Mouse (Mus musculus) neutrophil, adult 5-6 weeks (primary cell): ENCODE data around the gene Nxpe5. TPM values are rescaled to one million over a fixed set of nuclear protein-coding genes. Genes with fewer than 3 reads are reported as not detected.

Experiments
- ATAC-seq: fragments of 151-379, 151-347 bp; 2 replicates; pipeline ENCODE4 v1.8.0; 2017; ENCODE audit warnings: mild to moderate bottlenecking, moderate TSS enrichment; ENCODE audit not compliant: insufficient number of reproducible peaks, poor library complexity, low FRiP score, severe bottlenecking; ENCODE audit errors: extremely low read depth
- total RNA-seq: library from RNA; stranded (forward); fragments of 200-1000 nt; gene quantifications from 2 replicates; pipeline ENCODE4 v1.2.3, GENCODE M21; 2017

Nxpe5 gene
- total RNA-seq, 1 experiment from 2014 or later = not detected

DNA sequence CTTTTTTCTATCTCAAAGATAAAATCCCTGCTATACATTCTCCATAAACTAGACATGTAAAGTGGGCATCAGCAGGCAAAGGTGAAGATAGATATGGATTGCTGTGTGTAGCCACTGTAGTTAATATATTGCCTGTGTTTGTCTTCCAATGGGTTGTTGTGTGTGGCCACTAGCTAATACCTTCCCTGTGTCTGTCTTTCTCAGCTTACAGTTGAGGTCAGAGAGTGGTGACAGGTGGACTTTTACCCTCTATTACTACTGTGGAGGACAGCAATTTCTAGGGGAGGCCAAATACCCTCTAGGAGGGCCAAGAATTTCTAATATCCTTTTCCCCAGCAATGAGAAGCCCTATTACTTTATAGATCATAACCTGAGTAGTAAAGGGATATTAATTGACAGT, 8.5 kb downstream of the Nxpe5 start:
- ATAC-seq = no peak

DNA sequence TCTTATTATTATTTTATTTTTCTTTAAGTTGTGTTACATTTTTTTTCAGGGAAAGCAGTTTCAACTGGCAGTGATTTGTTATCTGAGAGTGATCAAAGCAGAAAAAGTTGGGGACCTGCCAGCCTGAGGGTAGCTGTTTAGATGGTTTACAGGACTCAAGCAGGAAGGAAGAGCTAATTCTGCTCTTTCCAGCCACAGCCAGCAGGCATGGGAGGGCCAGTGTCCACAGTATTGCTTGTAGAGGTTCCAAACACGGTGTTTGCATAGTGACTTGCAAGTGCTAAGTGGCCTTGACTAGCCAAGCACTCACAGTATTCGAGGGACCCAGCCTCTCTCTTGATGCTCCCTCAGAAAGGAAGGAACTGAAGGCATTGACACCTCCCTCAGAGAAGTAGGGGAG, 15.8 kb downstream of the Nxpe5 start:
- ATAC-seq = no peak

DNA sequence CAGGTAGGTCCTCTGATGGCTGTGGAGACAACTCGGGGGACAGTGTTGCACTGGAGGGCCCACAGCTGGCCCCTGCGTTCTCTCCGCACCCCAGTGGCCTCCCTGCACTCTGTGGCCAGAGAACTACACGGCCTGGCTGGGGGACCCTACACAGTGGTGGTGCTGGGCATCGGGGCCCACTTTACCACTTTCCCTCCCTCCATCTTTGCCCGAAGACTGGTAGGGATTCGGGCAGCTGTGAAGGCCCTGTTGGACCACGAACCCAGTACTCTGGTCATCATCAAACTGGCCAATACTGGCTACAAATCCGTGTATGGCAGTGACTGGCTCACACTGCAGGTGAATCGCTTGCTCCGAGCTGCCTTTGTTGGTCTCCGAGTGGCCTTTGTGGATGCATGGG, 25.4 kb downstream of the Nxpe5 start:
- ATAC-seq = no peak

DNA sequence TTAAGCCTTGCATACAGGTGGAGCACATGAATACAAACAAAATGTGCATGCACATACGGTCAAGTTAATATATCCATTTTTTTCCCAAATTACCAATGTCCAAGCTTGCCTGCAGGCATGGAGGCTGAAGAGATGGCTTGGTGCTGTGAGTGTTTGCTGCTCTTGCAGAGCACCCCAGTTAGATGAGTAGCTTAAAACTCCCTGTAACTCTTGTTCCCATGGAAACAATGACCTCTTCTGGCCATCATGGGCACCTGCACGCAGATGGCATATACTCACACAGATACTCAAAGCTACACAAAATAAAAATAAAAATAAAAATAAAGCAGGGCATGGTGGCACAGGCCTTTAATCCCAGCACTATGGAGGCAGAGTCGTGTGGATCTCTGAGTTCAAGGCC, 27.4 kb downstream of the Nxpe5 start:
- ATAC-seq = no peak

DNA sequence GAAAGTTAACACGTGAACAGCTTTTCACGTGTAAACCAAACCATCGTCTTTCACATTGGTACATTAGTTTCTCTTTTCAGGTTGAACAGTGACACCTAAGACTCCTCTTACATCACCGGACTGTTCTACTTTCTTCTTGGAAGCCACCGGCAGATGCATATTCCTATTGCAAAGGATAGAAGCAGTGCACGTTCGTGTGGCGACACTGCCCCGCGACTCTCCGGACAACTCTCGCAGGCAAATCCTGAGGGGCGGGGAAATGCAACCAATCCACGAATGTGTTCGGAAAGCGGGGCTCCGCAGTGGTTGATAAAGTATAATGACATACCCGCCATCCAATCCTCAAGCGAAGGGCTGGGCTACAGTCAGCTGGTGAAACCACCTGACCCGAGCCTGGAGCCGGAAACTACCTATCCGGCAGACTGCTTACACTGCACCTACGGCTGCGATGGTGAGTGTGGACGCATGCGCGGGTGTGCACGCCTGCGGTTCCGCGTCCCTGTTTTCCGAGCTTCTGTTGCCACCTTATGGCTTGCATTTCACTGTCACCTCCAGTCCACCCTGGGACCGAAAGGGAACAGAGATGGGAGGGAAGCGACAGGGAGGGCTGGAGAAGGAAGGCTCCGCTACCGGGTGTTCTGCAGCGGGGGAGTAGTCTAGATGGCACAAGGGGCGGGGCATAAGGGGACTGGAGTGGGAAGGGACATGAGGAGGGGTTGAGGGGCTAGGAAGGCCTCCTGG, 29.8 kb downstream of the Nxpe5 start, which contains the start of gene Lamtor4:
TSS of gene Lamtor4 (plus strand) at position 130 of the 741 bp plus-strand sequence.
- ATAC-seq = peak; percentile 94

DNA sequence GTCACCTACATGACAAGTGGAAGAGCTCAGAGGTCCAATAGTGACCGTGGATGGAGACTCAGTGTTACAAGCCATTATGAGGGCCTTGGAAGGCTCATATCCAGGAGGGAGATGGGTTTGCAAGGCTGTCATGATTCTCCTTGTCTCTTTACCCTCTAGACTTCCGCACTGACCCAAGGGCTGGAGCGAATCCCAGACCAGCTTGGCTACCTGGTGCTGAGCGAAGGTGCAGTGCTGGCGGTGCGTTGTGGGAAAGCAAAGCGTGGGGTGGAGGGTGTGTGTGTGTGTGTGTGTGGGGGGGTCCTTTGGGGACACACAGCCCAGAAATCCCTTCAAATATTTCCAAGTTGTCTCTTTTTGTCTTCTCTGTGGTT, 30.4 kb downstream of the Nxpe5 start:
- ATAC-seq = no peak

DNA sequence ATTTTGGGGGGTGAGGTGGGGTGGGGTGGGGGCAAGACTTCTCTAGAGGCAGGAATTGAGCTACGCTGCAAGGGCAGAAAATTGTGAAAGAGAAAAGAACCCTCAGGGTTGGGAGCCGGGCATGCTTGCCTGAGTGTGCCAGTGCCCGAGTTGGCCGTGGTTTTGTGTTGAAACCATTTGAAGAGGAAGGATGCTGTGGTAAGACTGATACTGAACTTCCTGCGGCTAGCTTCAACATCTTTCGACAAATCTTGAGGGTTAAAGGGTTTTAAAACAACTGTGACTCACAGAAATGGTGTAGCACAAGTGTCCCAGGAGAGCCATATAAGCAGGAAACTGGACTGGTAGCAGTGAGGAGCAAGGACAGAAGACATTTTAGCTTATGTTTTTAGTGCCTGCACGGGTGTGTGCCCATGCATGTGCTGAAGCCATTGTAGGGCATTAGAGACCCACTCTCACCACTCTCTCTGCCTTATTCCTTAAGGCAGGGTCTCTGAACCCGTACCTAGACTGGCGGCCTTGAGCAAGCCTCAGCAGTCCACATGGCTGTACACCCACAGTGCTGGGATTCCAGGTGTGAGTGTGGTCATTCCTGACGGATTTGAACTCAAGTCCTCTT, 31.4 kb downstream of the Nxpe5 start:
- ATAC-seq = peak; percentile 39

DNA sequence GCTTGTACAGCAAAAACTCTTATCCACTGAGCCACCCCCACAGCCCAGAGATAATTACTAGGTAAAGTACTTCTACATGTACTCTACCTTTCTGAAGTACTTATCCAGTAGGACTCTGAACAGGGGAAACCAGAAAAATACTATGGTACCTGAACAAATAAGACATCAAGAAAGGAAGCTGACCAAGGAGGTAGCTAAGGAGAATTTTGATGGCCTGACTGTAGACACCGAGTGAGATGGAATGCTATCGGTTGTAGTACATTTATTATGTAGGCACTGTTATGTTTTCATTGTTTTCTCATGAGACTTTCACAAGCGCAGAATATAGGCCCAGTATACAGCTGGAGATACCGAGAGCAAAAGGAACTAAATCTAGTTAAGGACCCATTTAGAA, 31.9 kb downstream of the Nxpe5 start:
- ATAC-seq = no peak

DNA sequence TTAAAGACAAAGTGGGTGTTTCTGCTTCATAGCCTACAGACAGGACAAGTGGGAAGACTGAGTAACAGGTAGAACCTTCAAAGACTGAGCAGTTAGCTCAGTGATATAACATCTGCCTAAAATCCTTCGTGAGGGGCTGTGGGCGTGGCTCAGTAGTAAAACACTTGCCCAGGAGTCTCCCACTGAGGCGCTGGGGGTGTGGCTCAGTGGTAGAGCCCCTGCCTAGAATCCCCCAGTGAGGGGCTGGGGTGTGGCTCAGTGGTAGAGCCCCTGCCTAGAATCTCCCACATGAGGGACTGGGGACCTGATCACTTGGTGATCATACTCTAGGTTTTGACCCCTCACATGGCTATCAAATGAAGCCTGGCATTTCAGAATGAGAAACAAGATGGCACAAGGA, 32.4 kb downstream of the Nxpe5 start:
- ATAC-seq = no peak

DNA sequence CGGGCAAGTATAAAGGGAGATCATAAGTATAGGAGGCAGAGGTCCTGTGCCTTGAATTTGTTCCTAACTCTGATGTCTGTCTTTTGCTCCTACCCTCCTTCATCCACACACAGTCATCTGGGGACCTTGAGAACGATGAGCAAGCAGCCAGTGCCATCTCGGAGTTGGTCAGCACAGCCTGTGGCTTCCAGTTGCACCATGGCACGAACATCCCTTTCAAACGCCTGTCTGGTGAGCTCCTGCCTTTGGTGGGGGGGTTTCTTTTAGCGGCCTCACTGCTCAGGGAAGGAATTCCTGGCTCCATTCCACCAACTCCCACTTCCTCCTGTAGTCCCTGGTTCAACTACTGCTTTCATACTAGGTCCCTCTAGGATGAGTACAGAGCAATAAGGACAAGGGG, 32.8 kb downstream of the Nxpe5 start:
- ATAC-seq = no peak

DNA sequence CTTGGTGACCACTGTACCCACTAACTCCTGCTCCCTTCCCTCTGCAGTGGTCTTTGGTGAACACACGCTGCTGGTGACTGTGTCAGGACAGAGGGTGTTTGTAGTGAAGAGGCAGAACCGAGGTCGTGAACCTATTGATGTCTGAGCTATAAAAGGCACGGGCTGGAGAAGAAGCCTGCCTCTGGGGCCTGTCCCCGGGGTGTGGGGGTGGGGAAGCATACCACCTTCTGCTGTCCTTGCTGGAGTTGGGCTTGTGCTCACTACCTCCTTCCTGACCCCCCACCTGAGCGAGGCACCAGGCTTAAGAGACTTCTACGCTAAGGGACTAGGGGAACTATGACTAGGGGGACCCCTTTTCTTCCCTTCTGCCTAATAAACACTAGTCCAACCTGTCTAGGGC, 33.3 kb downstream of the Nxpe5 start:
- ATAC-seq = no peak

DNA sequence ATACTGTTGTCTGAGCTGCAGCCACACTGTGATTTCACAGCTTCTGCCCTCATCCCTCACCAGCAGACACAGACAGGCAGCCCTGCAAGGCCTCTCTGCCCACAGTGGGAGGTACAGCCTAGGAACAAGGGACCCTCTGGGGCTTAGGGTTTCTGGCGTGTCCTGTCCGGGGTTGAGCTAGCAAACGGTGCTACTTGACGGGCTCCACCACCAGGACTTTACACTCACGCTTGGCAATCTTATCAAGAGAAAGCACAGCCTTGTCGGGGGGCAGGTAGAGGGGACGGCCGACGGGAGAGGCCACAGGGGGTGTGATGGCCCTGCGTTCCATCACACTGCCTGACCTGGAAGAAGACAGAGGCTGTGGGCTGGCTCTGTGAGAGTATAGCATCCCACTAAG, 34.4 kb downstream of the Nxpe5 start:
- no peak for ATAC-seq

DNA sequence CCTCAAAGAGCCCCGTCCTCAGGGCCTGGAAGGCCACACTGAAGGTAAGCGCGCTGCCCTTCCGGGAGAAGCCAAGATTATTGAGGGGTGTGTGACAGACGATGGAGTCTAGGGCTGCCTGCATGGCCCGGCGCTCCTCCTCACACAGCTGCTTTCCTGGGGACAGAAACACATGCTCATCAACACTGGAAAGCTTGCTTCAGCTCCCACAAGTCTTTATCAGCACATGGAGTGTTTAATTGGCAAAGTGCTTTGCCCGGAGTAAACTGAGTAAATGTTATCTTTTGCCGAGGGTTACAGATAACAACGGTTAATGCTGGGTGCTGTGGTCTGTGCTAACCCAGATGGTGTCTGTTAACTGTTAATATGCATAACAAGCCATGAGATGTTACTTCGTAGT, 35.1 kb downstream of the Nxpe5 start:
- ATAC-seq = no peak

DNA sequence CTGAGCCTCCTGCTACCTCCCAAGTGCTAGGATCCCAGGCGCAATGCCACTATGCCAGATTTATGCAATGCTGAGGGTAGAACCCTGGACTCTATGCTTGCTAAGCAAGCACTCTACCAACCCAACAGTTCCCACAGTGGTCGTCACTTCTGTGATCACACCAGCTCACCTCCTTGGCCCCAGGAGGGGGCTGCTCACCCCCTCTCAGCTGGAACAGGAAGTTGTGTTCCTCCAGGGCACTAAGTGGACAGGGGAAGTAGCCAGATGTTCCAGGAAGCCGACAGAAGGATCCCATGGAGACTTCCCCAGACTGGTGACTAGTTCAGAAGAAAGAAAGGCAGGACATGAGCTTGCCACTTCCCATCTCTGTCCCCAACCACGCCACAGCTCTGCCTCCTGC, 36.3 kb downstream of the Nxpe5 start:
- no peak for ATAC-seq

DNA sequence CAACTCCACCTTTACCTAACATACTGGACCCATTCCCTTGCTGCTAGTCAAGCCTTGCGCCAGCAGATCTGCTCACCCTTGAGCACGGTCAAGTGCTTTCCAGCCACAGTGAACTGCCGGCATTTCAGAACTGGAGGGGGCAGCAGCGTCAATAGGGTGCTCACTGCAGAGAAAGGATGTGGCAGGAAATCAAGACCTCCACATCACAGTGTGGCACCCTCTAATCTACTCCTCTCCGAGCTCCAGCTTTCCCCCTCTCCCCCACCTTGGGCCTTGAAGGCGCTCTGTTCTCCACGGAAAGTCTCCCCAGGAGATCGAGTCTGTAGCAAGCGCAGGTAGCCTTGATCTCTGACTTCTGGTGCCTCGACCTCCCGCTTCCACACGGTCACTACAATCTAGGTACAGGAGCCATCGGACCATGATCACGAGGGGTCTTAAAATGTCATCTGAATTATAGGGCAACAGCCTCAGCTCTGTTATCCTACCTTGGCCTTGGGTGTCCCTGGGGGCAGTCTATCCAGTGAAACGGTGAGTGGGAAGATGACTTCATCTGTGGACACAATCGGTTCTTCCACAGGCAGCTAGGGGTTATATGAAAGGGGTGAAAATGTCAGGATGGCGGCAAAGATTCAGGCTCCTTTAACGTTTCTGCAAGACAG, 37.0 kb downstream of the Nxpe5 start:
- ATAC-seq = no peak

DNA sequence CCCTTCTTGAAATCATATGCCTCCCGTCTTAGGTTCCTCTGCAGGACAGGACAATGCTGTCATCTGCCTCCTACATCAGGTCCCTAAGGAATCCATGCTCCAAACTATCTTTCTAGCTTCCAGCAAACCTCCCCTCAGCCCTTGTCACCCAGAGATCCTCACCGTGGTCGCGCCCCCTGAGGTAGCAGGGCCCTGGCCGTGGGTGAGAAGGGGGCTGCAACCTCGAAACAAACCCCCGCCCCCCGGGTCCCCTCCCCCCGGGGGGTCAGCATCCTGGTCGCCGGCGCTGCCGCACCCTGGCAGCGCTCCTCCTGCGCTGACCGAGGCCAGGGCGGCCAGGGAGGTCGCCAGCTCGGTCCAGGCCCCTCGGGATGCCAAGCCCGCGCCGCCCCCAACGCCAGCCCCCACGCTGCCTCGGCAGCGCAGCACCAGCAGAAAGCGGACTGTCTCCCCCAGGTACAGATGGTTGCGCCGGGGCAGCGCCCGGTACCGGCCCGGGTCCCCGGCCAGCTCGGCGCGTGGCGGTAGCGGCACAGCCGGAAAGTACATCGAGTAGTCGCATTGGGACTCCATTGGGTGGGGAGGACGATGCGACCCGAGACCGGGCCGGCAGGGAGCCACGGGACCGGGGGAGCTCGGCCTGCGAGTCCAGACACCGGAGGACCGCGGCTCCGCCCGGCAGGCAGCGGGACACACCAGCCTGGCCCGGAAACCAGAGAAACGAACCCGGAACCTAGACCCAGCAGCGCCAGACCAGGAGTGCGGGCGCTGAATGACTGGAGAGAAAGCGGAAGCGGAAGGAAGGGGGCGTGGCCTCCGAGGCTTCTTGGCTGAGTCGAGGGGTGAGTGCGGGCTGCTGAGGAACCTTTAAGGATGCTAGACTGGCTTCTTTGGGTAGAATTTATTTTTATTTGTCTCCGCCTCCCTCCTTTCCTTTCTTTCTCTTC, 37.8 kb downstream of the Nxpe5 start, which contains the start of gene BC037034:
TSS of gene BC037034 (minus strand) at position 774 of the 947 bp plus-strand sequence.
- ATAC-seq = peak; percentile 91

DNA sequence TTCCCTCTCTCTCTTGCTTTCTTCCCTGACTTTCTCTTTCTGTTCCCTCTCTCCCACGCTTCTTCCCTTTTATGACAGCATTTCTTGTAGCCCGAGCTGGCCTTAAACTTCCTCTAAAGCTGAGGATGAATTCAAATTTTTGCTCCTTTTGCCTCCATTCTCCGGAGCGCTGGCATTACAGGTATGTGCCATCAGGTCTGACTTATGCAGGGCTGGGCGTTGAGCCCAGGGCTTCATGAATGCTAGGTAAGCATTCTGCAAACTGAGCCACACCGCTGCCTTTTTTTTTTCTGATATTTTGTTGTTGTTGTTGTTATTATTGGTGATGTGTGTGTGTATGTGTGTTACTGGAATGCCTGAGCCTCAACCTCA, 38.5 kb downstream of the Nxpe5 start:
- no peak for ATAC-seq

DNA sequence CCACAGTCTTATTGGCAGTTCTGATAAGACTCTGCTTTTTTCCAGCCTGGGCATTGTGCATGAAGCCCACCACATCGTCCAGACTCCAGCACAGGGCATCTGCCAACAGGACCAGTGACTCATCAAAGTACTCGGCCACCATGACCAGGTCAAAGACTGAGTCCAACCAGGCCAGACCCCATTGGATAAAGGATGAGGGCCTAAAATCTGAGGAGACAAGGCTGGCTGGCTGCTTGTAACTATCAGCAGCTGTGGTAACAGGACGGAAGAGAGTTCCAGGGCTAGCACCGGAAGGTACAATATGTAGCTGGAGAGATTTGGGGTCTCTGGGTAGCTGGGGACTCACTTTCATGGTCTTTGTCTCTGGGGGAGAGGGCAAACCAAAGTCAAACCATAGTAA, 40.0 kb downstream of the Nxpe5 start:
- ATAC-seq = no peak

DNA sequence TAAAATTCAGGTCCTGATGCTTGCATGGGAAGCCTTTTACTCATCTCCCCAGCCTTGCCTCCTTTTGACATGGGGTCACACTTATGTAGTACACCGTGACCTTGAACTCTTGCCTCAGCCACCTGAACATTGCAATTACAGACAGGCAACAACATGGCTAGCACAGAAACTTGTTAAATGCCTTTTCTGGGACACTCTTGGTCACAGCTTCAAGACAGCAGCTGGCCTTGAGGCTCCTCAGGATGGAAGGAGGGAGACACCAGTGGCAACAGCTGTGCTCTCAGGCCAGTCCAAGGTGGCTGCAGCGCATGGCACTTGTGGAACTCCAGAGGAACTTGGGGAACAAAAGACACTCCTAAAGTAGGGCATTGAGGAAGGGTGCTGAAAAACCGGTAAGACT, 41.4 kb downstream of the Nxpe5 start:
- ATAC-seq = no peak
